11 mouse cellular contexts compared by ENCODE assay signal in genomic region chr8:70856028-70856427, GRCm38 (mm10). TPM values are rescaled to one million over a fixed set of nuclear protein-coding genes. Genes with fewer than 3 reads are reported as not detected.
DNase-seq lines count a peak whose midpoint lies in the region; ATAC-seq and TF ChIP-seq lines count a peak whose summit lies in the region.
"Had no signal": no experiment of that assay in that cellular context is flagged by ENCODE, and none has a peak within 500 bp of the region (broad histone marks: within the 10 kb centered on the region; RNA-seq: fewer than 3 reads in every experiment).

No protein-coding gene starts in this region.

- no peaks in the 10 kb centered on the region for H3K36me3 ChIP-seq in heart, embryonic 12.5 days
- H3K36me3 ChIP-seq in midbrain, embryonic 10.5 days, result peaks cover 28% of the 10 kb centered on the region
- no peaks in the 10 kb centered on the region; the same call in 1 of the 2 replicates for H3K36me3 ChIP-seq in midbrain, embryonic 11.5 days (ENCODE audit: control insufficient read depth, insufficient read depth, low read length)
- no peaks in the 10 kb centered on the region for H3K36me3 ChIP-seq in limb, embryonic 14.5 days (ENCODE audit: control insufficient read depth, insufficient read depth, low read length)
- no peaks in the 10 kb centered on the region for H3K36me3 ChIP-seq in stomach, embryonic 15.5 days
- no peaks in the 10 kb centered on the region for H3K36me3 ChIP-seq in heart, embryonic 10.5 days

- H3K27ac ChIP-seq in heart, embryonic 12.5 days (ENCODE audit: poor library complexity, severe bottlenecking), result no peak overlapping the region
- no peak overlapping the region for H3K27ac ChIP-seq in midbrain, embryonic 10.5 days (replicated peaks)
- no peak overlapping the region for H3K27ac ChIP-seq in midbrain, embryonic 11.5 days (ENCODE audit: low read depth, low read length)
- H3K27ac ChIP-seq in limb, embryonic 14.5 days (replicated peaks; ENCODE audit: low read depth, low read length), result no peak overlapping the region
- H3K27ac ChIP-seq in stomach, embryonic 15.5 days, result no peak overlapping the region
- no peak overlapping the region for H3K27ac ChIP-seq in heart, embryonic 10.5 days
- H3K27ac ChIP-seq: liver, embryonic 14.5 days had no signal

- peak overlapping the region; percentile 97; the same call in 1 of the 2 replicates for H3K4me2 ChIP-seq in heart, embryonic 12.5 days
- no peak overlapping the region for H3K4me2 ChIP-seq in midbrain, embryonic 11.5 days
- peak overlapping the region; percentile 83; the same call in 1 of the 2 replicates for H3K4me2 ChIP-seq in limb, embryonic 14.5 days (replicated peaks; ENCODE audit: low read depth, low read length, severe bottlenecking)
- peak overlapping the region; percentile 95 for H3K4me2 ChIP-seq in stomach, embryonic 15.5 days

- no peaks in the 10 kb centered on the region for H3K9me3 ChIP-seq in heart, embryonic 12.5 days (replicated peaks)
- H3K9me3 ChIP-seq in midbrain, embryonic 10.5 days (replicated peaks), result no peaks in the 10 kb centered on the region
- no peaks in the 10 kb centered on the region for H3K9me3 ChIP-seq in midbrain, embryonic 11.5 days (ENCODE audit: control insufficient read depth, low read length)
- H3K9me3 ChIP-seq in limb, embryonic 14.5 days (ENCODE audit: control insufficient read depth, low read length), result no peaks in the 10 kb centered on the region
- H3K9me3 ChIP-seq in stomach, embryonic 15.5 days, result no peaks in the 10 kb centered on the region
- no peaks in the 10 kb centered on the region for H3K9me3 ChIP-seq in heart, embryonic 10.5 days

- DNase-seq in heart, adult 8-10 months (ENCODE audit: low spot score), result no peak
- no peak for DNase-seq in midbrain, embryonic 10.5 days (ENCODE audit: low spot score)
- no peak for DNase-seq in midbrain, embryonic 11.5 days (ENCODE audit: low spot score, missing footprints)
- no peak for DNase-seq in limb, embryonic 14.5 days (ENCODE audit: low spot score)
- DNase-seq in frontal cortex, adult 2 months (ENCODE audit: extremely low spot score in 1 of 2, low spot score in 1 of 2), result no peak
- no peak for DNase-seq in heart, embryonic 10.5 days (ENCODE audit: low spot score)
- DNase-seq: adrenal gland, adult 2 months; heart, postnatal 10 days had no signal

- 59% methylated on average over 5 of the region's 5 CpGs for WGBS in heart, embryonic 12.5 days
- WGBS in midbrain, embryonic 10.5 days, result 69% methylated on average over 5 of the region's 5 CpGs
- WGBS in midbrain, embryonic 11.5 days, result 67% methylated on average over 5 of the region's 5 CpGs
- WGBS in limb, embryonic 14.5 days, result 64% methylated on average over 5 of the region's 5 CpGs
- 62% methylated on average over 5 of the region's 5 CpGs for WGBS in stomach, embryonic 15.5 days
- 58% methylated on average over 5 of the region's 5 CpGs for WGBS in heart, embryonic 10.5 days

- ATAC-seq in heart, embryonic 12.5 days (ENCODE audit: insufficient number of reproducible peaks, low FRiP score), result no peak
- no peak for ATAC-seq in midbrain, embryonic 11.5 days (ENCODE audit: low FRiP score)
- ATAC-seq in limb, embryonic 14.5 days (ENCODE audit: low FRiP score, low read depth), result no peak
- no peak for ATAC-seq in stomach, embryonic 15.5 days (ENCODE audit: insufficient read depth, low FRiP score, low read depth)

- H3K9ac ChIP-seq in heart, embryonic 12.5 days, result no peak overlapping the region
- no peak overlapping the region for H3K9ac ChIP-seq in midbrain, embryonic 11.5 days (ENCODE audit: low read length)
- no peak overlapping the region for H3K9ac ChIP-seq in limb, embryonic 14.5 days (ENCODE audit: low read depth, low read length, severe bottlenecking)
- H3K9ac ChIP-seq in stomach, embryonic 15.5 days, result no peak overlapping the region

- peaks cover 39% of the 10 kb centered on the region for H3K27me3 ChIP-seq in heart, embryonic 12.5 days (replicated peaks)
- H3K27me3 ChIP-seq in midbrain, embryonic 10.5 days (ENCODE audit: low read depth, poor library complexity, severe bottlenecking), result peaks cover 26% of the 10 kb centered on the region
- H3K27me3 ChIP-seq in midbrain, embryonic 11.5 days (ENCODE audit: control insufficient read depth, insufficient read depth, low read length), result no peaks in the 10 kb centered on the region; the same call in 1 of the 2 replicates
- H3K27me3 ChIP-seq in limb, embryonic 14.5 days (ENCODE audit: control insufficient read depth, insufficient read depth, low read length), result no peaks in the 10 kb centered on the region
- no peaks in the 10 kb centered on the region for H3K27me3 ChIP-seq in stomach, embryonic 15.5 days (replicated peaks)
- peaks cover 58% of the 10 kb centered on the region for H3K27me3 ChIP-seq in heart, embryonic 10.5 days (ENCODE audit: insufficient read depth, poor library complexity, severe bottlenecking)

- H3K4me1 ChIP-seq in heart, embryonic 12.5 days (replicated peaks), result peaks cover 20% of the 10 kb centered on the region
- peaks cover 49% of the 10 kb centered on the region for H3K4me1 ChIP-seq in midbrain, embryonic 10.5 days
- H3K4me1 ChIP-seq in midbrain, embryonic 11.5 days (ENCODE audit: control insufficient read depth, insufficient read depth, low read length), result peaks cover 28% of the 10 kb centered on the region
- peaks cover 17% of the 10 kb centered on the region for H3K4me1 ChIP-seq in limb, embryonic 14.5 days (ENCODE audit: control insufficient read depth, insufficient read depth, low read length)
- H3K4me1 ChIP-seq in stomach, embryonic 15.5 days, result peaks cover 13% of the 10 kb centered on the region
- H3K4me1 ChIP-seq in heart, embryonic 10.5 days, result peaks cover 37% of the 10 kb centered on the region

- no peak overlapping the region for H3K4me3 ChIP-seq in heart, embryonic 12.5 days
- H3K4me3 ChIP-seq in midbrain, embryonic 10.5 days, result peak overlapping the region; percentile 63; the same call in 1 of the 2 replicates
- H3K4me3 ChIP-seq in midbrain, embryonic 11.5 days (ENCODE audit: low read depth, low read length), result no peak overlapping the region
- H3K4me3 ChIP-seq in limb, embryonic 14.5 days (replicated peaks; ENCODE audit: low read length), result no peak overlapping the region
- no peak overlapping the region for H3K4me3 ChIP-seq in stomach, embryonic 15.5 days (replicated peaks)
- no peak overlapping the region for H3K4me3 ChIP-seq in heart, embryonic 10.5 days

- TF ChIP-seq POLR2A in limb, embryonic 14.5 days (IDR thresholded peaks at IDR 0.05; ENCODE audit: borderline replicate concordance, extremely low read depth, insufficient read depth, insufficient read length), result no peak

RNA-seq across cellular contexts. Expression of gene Kcnn1, which starts 7.0 kb away (rescaled TPM):
- 1.7 and 1.8 TPM in 2 replicates for polyA plus RNA-seq in heart, embryonic 12.5 days (2016; fragmentation: Nextera tagmentation; extraction: Ambion mirVana)
- 10 to 100 TPM; 12.5 to 14.4 (median 13.2) TPM for total RNA-seq in heart, adult 8-10 months (2022)
- 9.1 and 13.4 TPM in 2 replicates for polyA plus RNA-seq in midbrain, embryonic 10.5 days (2016; fragmentation: Nextera tagmentation; extraction: Ambion mirVana)
- polyA plus RNA-seq in midbrain, embryonic 11.5 days (2014; fragmentation: Nextera tagmentation; extraction: Ambion mirVana), result 10.9 and 12.4 TPM in 2 replicates
- polyA plus RNA-seq in limb, embryonic 14.5 days (2012; rRNA removed), result 9.1 and 11.2 TPM in 2 replicates
- polyA plus RNA-seq in limb, embryonic 14.5 days (2014; fragmentation: Nextera tagmentation; extraction: Ambion mirVana), result 2.5 and 3.0 TPM in 2 replicates
- 1.5 and 2.1 TPM in 2 replicates for polyA plus RNA-seq in stomach, embryonic 15.5 days (2015; fragmentation: Nextera tagmentation; extraction: Ambion mirVana)
- polyA plus RNA-seq in frontal cortex, adult 2 months (2012; rRNA removed), result 25.2 and 27.9 TPM in 2 replicates
- 1.1 and 1.6 TPM in 2 replicates for polyA plus RNA-seq in heart, embryonic 10.5 days (2016; fragmentation: Nextera tagmentation; extraction: Ambion mirVana)

RNA-seq across cellular contexts. Expression of gene Arrdc2, which starts 16.5 kb away (rescaled TPM):
- polyA plus RNA-seq in heart, embryonic 12.5 days (2016; fragmentation: Nextera tagmentation; extraction: Ambion mirVana), result 2.5 and 2.7 TPM in 2 replicates
- 10 to 100 TPM in 3 of 4 experiments, 1 to 10 TPM in 1; 7.9 to 23.0 (median 13.6) TPM for total RNA-seq in heart, adult 8-10 months (2022)
- 5.2 and 7.3 TPM in 2 replicates for polyA plus RNA-seq in midbrain, embryonic 10.5 days (2016; fragmentation: Nextera tagmentation; extraction: Ambion mirVana)
- 7.1 and 8.0 TPM in 2 replicates for polyA plus RNA-seq in midbrain, embryonic 11.5 days (2014; fragmentation: Nextera tagmentation; extraction: Ambion mirVana)
- polyA plus RNA-seq in limb, embryonic 14.5 days (2012; rRNA removed), result 21.5 and 36.9 TPM in 2 replicates
- polyA plus RNA-seq in limb, embryonic 14.5 days (2014; fragmentation: Nextera tagmentation; extraction: Ambion mirVana), result 6.1 and 8.6 TPM in 2 replicates
- 6.5 and 7.0 TPM in 2 replicates for polyA plus RNA-seq in stomach, embryonic 15.5 days (2015; fragmentation: Nextera tagmentation; extraction: Ambion mirVana)
- 24.6 and 27.8 TPM in 2 replicates for polyA plus RNA-seq in frontal cortex, adult 2 months (2012; rRNA removed)
- 3.7 and 3.8 TPM in 2 replicates for polyA plus RNA-seq in heart, embryonic 10.5 days (2016; fragmentation: Nextera tagmentation; extraction: Ambion mirVana)

RNA-seq across cellular contexts. Expression of gene Ccdc124, which starts 17.7 kb away (rescaled TPM):
- 81.8 and 87.0 TPM in 2 replicates for polyA plus RNA-seq in heart, embryonic 12.5 days (2016; fragmentation: Nextera tagmentation; extraction: Ambion mirVana)
- total RNA-seq in heart, adult 8-10 months (2022), result 10 to 100 TPM; 37.9 to 47.4 (median 45.7) TPM
- polyA plus RNA-seq in midbrain, embryonic 10.5 days (2016; fragmentation: Nextera tagmentation; extraction: Ambion mirVana), result 180 and 183 TPM in 2 replicates
- 161 and 166 TPM in 2 replicates for polyA plus RNA-seq in midbrain, embryonic 11.5 days (2014; fragmentation: Nextera tagmentation; extraction: Ambion mirVana)
- polyA plus RNA-seq in limb, embryonic 14.5 days (2012; rRNA removed), result 49.2 and 58.9 TPM in 2 replicates
- 96.2 and 97.2 TPM in 2 replicates for polyA plus RNA-seq in limb, embryonic 14.5 days (2014; fragmentation: Nextera tagmentation; extraction: Ambion mirVana)
- 90.9 and 91.3 TPM in 2 replicates for polyA plus RNA-seq in stomach, embryonic 15.5 days (2015; fragmentation: Nextera tagmentation; extraction: Ambion mirVana)
- 185 and 189 TPM in 2 replicates for polyA plus RNA-seq in frontal cortex, adult 2 months (2012; rRNA removed)
- 120 and 143 TPM in 2 replicates for polyA plus RNA-seq in heart, embryonic 10.5 days (2016; fragmentation: Nextera tagmentation; extraction: Ambion mirVana)

RNA-seq across cellular contexts. Expression of gene Slc5a5, which starts 36.5 kb away (rescaled TPM):
- 0.11 TPM in 1 of 2 replicates, not detected in the other for polyA plus RNA-seq in heart, embryonic 12.5 days (2016; fragmentation: Nextera tagmentation; extraction: Ambion mirVana)
- total RNA-seq in heart, adult 8-10 months (2022), result not detected
- 0.42 and 0.63 TPM in 2 replicates for polyA plus RNA-seq in midbrain, embryonic 10.5 days (2016; fragmentation: Nextera tagmentation; extraction: Ambion mirVana)
- polyA plus RNA-seq in midbrain, embryonic 11.5 days (2014; fragmentation: Nextera tagmentation; extraction: Ambion mirVana), result 0.61 and 0.77 TPM in 2 replicates
- 1.4 and 1.9 TPM in 2 replicates for polyA plus RNA-seq in limb, embryonic 14.5 days (2012; rRNA removed)
- polyA plus RNA-seq in limb, embryonic 14.5 days (2014; fragmentation: Nextera tagmentation; extraction: Ambion mirVana), result 0.19 and 0.83 TPM in 2 replicates
- polyA plus RNA-seq in stomach, embryonic 15.5 days (2015; fragmentation: Nextera tagmentation; extraction: Ambion mirVana), result 4.1 and 6.0 TPM in 2 replicates
- 9.9 and 12.3 TPM in 2 replicates for polyA plus RNA-seq in frontal cortex, adult 2 months (2012; rRNA removed)
- polyA plus RNA-seq in heart, embryonic 10.5 days (2016; fragmentation: Nextera tagmentation; extraction: Ambion mirVana), result 0.07 and 0.29 TPM in 2 replicates

RNA-seq across cellular contexts. Expression of gene Rpl18a, which starts 41.2 kb away (rescaled TPM):
- 2,379 and 2,528 TPM in 2 replicates for polyA plus RNA-seq in heart, embryonic 12.5 days (2016; fragmentation: Nextera tagmentation; extraction: Ambion mirVana)
- 1,000 to 10,000 TPM in 2 of 4 experiments, 100 to 1,000 TPM in 2; 938 to 1,102 (median 988) TPM for total RNA-seq in heart, adult 8-10 months (2022)
- 3,389 and 3,784 TPM in 2 replicates for polyA plus RNA-seq in midbrain, embryonic 10.5 days (2016; fragmentation: Nextera tagmentation; extraction: Ambion mirVana)
- polyA plus RNA-seq in midbrain, embryonic 11.5 days (2014; fragmentation: Nextera tagmentation; extraction: Ambion mirVana), result 2,833 and 3,086 TPM in 2 replicates
- 5,343 and 6,042 TPM in 2 replicates for polyA plus RNA-seq in limb, embryonic 14.5 days (2012; rRNA removed)
- 5,732 and 5,809 TPM in 2 replicates for polyA plus RNA-seq in limb, embryonic 14.5 days (2014; fragmentation: Nextera tagmentation; extraction: Ambion mirVana)
- 3,920 and 3,932 TPM in 2 replicates for polyA plus RNA-seq in stomach, embryonic 15.5 days (2015; fragmentation: Nextera tagmentation; extraction: Ambion mirVana)
- polyA plus RNA-seq in frontal cortex, adult 2 months (2012; rRNA removed), result 1,785 and 1,788 TPM in 2 replicates
- polyA plus RNA-seq in heart, embryonic 10.5 days (2016; fragmentation: Nextera tagmentation; extraction: Ambion mirVana), result 2,378 and 2,634 TPM in 2 replicates
